Mouse (Mus musculus) stomach, postnatal 0 days (tissue): ENCODE results near the gene Ssu72.

ENCODE experiments used
- CTCF ChIP-seq: IDR thresholded peaks from 2 replicates; pipeline ENCODE4 v1.5.1; 2016; ENCODE audit warnings: antibody characterized with exemption, low read depth, mild to moderate bottlenecking, moderate library complexity
- EP300 ChIP-seq: optimal IDR thresholded peaks from 2 replicates; pipeline ENCODE3; 2016; ENCODE audit warnings: antibody characterized with exemption

- peak; percentile 62 for TF ChIP-seq CTCF
- no peak for TF ChIP-seq EP300
Measured at GRCm38 (mm10) chr4:155694482-155695401, 9.9 kb upstream of the Ssu72 start.
